Mouse (Mus musculus) kidney, adult 2 months (tissue): ENCODE measurements around the gene 1700025F22Rik.

Experiments used
- CTCF ChIP-seq: fragments of 200-500 bp; conservative IDR thresholded peaks from 2 replicates; pipeline ENCODE4 v1.5.1; 2011; ENCODE audit warnings: low read depth, mild to moderate bottlenecking, control low read depth, low read length, moderate library complexity, mixed read lengths; ENCODE audit not compliant: insufficient read depth, insufficient read length
- POLR2A ChIP-seq: fragments of 200-500 bp; IDR thresholded peaks from one replicate; pipeline ENCODE4 v1.6.1; 2011; ENCODE audit warnings: low read depth, low read length, control low read depth

GRCm38 (mm10) chr19:11135336-11135735 lies 29.8 kb downstream of the 1700025F22Rik start:
- TF ChIP-seq CTCF = no peak
- no peak for TF ChIP-seq POLR2A
